Mouse (Mus musculus) neural tube, embryonic 13.5 days (tissue): ENCODE results near the gene Prkar1a. TPM values are rescaled to one million over a fixed set of nuclear protein-coding genes. Genes with fewer than 3 reads are reported as not detected.
"Not testable (repeated sequence)": the region's sequence is repeated elsewhere in the genome, so short reads cannot be mapped to it uniquely, and the experiment has no call there.

Source experiments
- ATAC-seq: fragments of 200-750 bp; cut with Nextera tagmentation; 2 replicates; pipeline ENCODE4 v1.8.0; 2017; ENCODE audit warnings: low read depth, mild to moderate bottlenecking, moderate TSS enrichment, moderate library complexity
- H3K27ac ChIP-seq: fragments of 300-500 bp; sonication (generic); replicated peaks from 2 replicates; pipeline ENCODE4 v1.5.1; 2015; ENCODE audit warnings: moderate library complexity, mild to moderate bottlenecking, inconsistent platforms
- H3K27me3 ChIP-seq: fragments of 300-500 bp; sonication (generic); 2 replicates; pipeline ENCODE4 v1.6.1; 2015; ENCODE audit warnings: mild to moderate bottlenecking, inconsistent platforms
- H3K36me3 ChIP-seq: fragments of 300-500 bp; sonication (generic); 2 replicates; pipeline ENCODE4 v1.6.1; 2015; ENCODE audit warnings: mild to moderate bottlenecking, inconsistent platforms
- H3K4me1 ChIP-seq: fragments of 300-500 bp; sonication (generic); replicated peaks from 2 replicates; pipeline ENCODE4 v1.6.1; 2015; ENCODE audit warnings: inconsistent platforms
- H3K4me2 ChIP-seq: fragments of 300-500 bp; sonication (generic); 2 replicates; pipeline ENCODE4 v1.6.1; 2015; ENCODE audit warnings: inconsistent platforms, mild to moderate bottlenecking, moderate library complexity
- H3K4me3 ChIP-seq: fragments of 300-500 bp; sonication (generic); 2 replicates; pipeline ENCODE4 v1.5.1; 2015; ENCODE audit warnings: mild to moderate bottlenecking, inconsistent platforms
- H3K9ac ChIP-seq: fragments of 300-500 bp; sonication (generic); 2 replicates; pipeline ENCODE4 v1.6.1; 2015; ENCODE audit warnings: moderate library complexity, mild to moderate bottlenecking, inconsistent platforms
- H3K9me3 ChIP-seq: fragments of 300-500 bp; sonication (generic); 2 replicates; pipeline ENCODE4 v1.6.1; 2016; ENCODE audit warnings: inconsistent platforms
- whole genome bisulfite sequencing: fragments of 180-500 bp; shearing (Covaris S2); methylation state at CpG from one replicate; pipeline ENCODE4 v1.1.7; 2015; 5-methylcytosine and 5-hydroxymethylcytosine counted together
- polyA plus RNA-seq: library from polyadenylated mRNA; unstranded; fragments of >200 nt; fragmentation: Nextera tagmentation; extraction: Ambion mirVana; gene quantifications from 2 replicates; pipeline ENCODE4 v1.2.1, GENCODE M21; 2015

Gene Prkar1a
- polyA plus RNA-seq, 1 experiment from 2014 or later = 457 TPM

- whole genome bisulfite sequencing = under 1% methylated on average over 90 of the region's 90 CpGs
- peak; percentile 96 for ATAC-seq
- Histone ChIP-seq H3K27ac (peak overlapping the region; percentile 97), H3K4me3 (peak overlapping the region; percentile 97), H3K36me3 (peaks cover 25% of the 10 kb centered on the region), H3K4me2 (peak overlapping the region; percentile 94), H3K9me3 (no peaks in the 10 kb centered on the region), H3K4me1 (peaks cover 51% of the 10 kb centered on the region), H3K9ac (peak overlapping the region; percentile 97), H3K27me3 (no peaks in the 10 kb centered on the region)
Observed at GRCm38 (mm10) chr11:109650788-109651565, 1.8 kb downstream of the Prkar1a start.

- Histone ChIP-seq H3K4me2 (peak overlapping the region; percentile 94), H3K9ac (peak overlapping the region; percentile 97), H3K27ac (peak overlapping the region; percentile 97), H3K4me3 (peak overlapping the region; percentile 97), H3K4me1 (peaks cover 55% of the 10 kb centered on the region), H3K36me3 (peaks cover 31% of the 10 kb centered on the region), H3K9me3 (no peaks in the 10 kb centered on the region), H3K27me3 (no peaks in the 10 kb centered on the region)
- WGBS = under 1% methylated on average over 21 of the region's 21 CpGs
- ATAC-seq = no peak
Observed at GRCm38 (mm10) chr11:109651566-109652024, 2.4 kb downstream of the Prkar1a start.

GRCm38 (mm10) chr11:109652505-109652904 lies 3.3 kb downstream of the Prkar1a start:
- Histone ChIP-seq H3K9me3 (no peaks in the 10 kb centered on the region), H3K27me3 (no peaks in the 10 kb centered on the region), H3K36me3 (peaks cover 38% of the 10 kb centered on the region), H3K27ac (no peak overlapping the region), H3K9ac (peak overlapping the region; percentile 97), H3K4me2 (peak overlapping the region; percentile 94), H3K4me1 (peaks cover 55% of the 10 kb centered on the region), H3K4me3 (peak overlapping the region; percentile 97)
- WGBS = 59% methylated on average over 6 of the region's 6 CpGs
- no peak for ATAC-seq

GRCm38 (mm10) chr11:109653201-109653600 lies 4.0 kb downstream of the Prkar1a start:
- Histone ChIP-seq H3K27ac (peak overlapping the region; percentile 46; the same call in 1 of the 2 replicates), H3K36me3 (peaks cover 38% of the 10 kb centered on the region), H3K4me1 (peaks cover 52% of the 10 kb centered on the region), H3K9me3 (no peaks in the 10 kb centered on the region), H3K9ac (peak overlapping the region; percentile 97), H3K4me2 (peak overlapping the region; percentile 94), H3K4me3 (peak overlapping the region; percentile 97), H3K27me3 (no peaks in the 10 kb centered on the region)
- no peak for ATAC-seq
- 73% methylated on average over 8 of the region's 8 CpGs for WGBS

- 91% methylated on average over 6 of the region's 6 CpGs for WGBS
- no peak for ATAC-seq
- Histone ChIP-seq H3K27me3 (no peaks in the 10 kb centered on the region), H3K27ac (no peak overlapping the region), H3K9ac (no peak overlapping the region), H3K4me3 (no peak overlapping the region), H3K4me2 (no peak overlapping the region), H3K36me3 (peaks cover 47% of the 10 kb centered on the region), H3K4me1 (peaks cover 38% of the 10 kb centered on the region), H3K9me3 (no peaks in the 10 kb centered on the region)
Observed at GRCm38 (mm10) chr11:109654581-109654980, 5.4 kb downstream of the Prkar1a start.

GRCm38 (mm10) chr11:109656232-109656631 lies 7.0 kb downstream of the Prkar1a start:
- no peak for ATAC-seq
- Histone ChIP-seq H3K4me2 (no peak overlapping the region), H3K27me3 (no peaks in the 10 kb centered on the region), H3K27ac (no peak overlapping the region), H3K9ac (no peak overlapping the region), H3K4me1 (peaks cover 32% of the 10 kb centered on the region), H3K4me3 (no peak overlapping the region), H3K9me3 (no peaks in the 10 kb centered on the region), H3K36me3 (peaks cover 63% of the 10 kb centered on the region)
- WGBS = 92% methylated on average over 7 of the region's 7 CpGs

GRCm38 (mm10) chr11:109660526-109660925 lies 11.3 kb downstream of the Prkar1a start:
- WGBS = 91% methylated on average over 8 of the region's 8 CpGs
- H3K4me1 ChIP-seq, H3K27me3 ChIP-seq, ATAC-seq, H3K9me3 ChIP-seq, H3K9ac ChIP-seq, H3K4me2 ChIP-seq, H3K4me3 ChIP-seq, H3K27ac ChIP-seq: not testable (repeated sequence)
- peaks cover 84% of the 10 kb centered on the region for H3K36me3 ChIP-seq

GRCm38 (mm10) chr11:109664293-109664692 lies 15.1 kb downstream of the Prkar1a start:
- peaks cover 95% of the 10 kb centered on the region for H3K36me3 ChIP-seq
- whole genome bisulfite sequencing = 89% methylated on average over 13 of the region's 13 CpGs

GRCm38 (mm10) chr11:109665424-109665823 lies 16.2 kb downstream of the Prkar1a start:
- no peaks in the 10 kb centered on the region for H3K27me3 ChIP-seq
- WGBS = 90% methylated on average over 6 of the region's 6 CpGs
- ATAC-seq = no peak
- H3K36me3 ChIP-seq = peaks cover 92% of the 10 kb centered on the region
- H3K9ac ChIP-seq = no peak overlapping the region
- H3K9me3 ChIP-seq = no peaks in the 10 kb centered on the region
- H3K27ac ChIP-seq = no peak overlapping the region
- no peak overlapping the region for H3K4me2 ChIP-seq
- H3K4me1 ChIP-seq = no peaks in the 10 kb centered on the region
- no peak overlapping the region for H3K4me3 ChIP-seq

More at GRCm38 (mm10) chr11:109664293-109664692, 15.1 kb downstream of the Prkar1a start:
- Histone ChIP-seq H3K4me2 (no peak overlapping the region), H3K9ac (no peak overlapping the region), H3K9me3 (no peaks in the 10 kb centered on the region), H3K27ac (no peak overlapping the region), H3K4me1 (no peaks in the 10 kb centered on the region), H3K4me3 (no peak overlapping the region), H3K27me3 (no peaks in the 10 kb centered on the region)
- no peak for ATAC-seq

GRCm38 (mm10) chr11:109666411-109666810 lies 17.2 kb downstream of the Prkar1a start:
- 96% methylated on average over 13 of the region's 13 CpGs for WGBS
- Histone ChIP-seq H3K4me3 (no peak overlapping the region), H3K9me3 (no peaks in the 10 kb centered on the region), H3K9ac (no peak overlapping the region), H3K4me1 (peaks cover 3% of the 10 kb centered on the region; the same call in 1 of the 2 replicates), H3K4me2 (no peak overlapping the region), H3K27ac (no peak overlapping the region), H3K27me3 (no peaks in the 10 kb centered on the region), H3K36me3 (peaks cover 85% of the 10 kb centered on the region)
- no peak for ATAC-seq

- no peak overlapping the region for H3K9ac ChIP-seq
- H3K27me3 ChIP-seq = no peaks in the 10 kb centered on the region
- H3K4me1 ChIP-seq = peaks cover 3% of the 10 kb centered on the region; the same call in 1 of the 2 replicates
- 92% methylated on average over 19 of the region's 19 CpGs for WGBS
- no peak for ATAC-seq
- H3K36me3 ChIP-seq = peaks cover 77% of the 10 kb centered on the region
- no peak overlapping the region for H3K4me3 ChIP-seq
- no peak overlapping the region for H3K27ac ChIP-seq
- H3K4me2 ChIP-seq = no peak overlapping the region
- no peaks in the 10 kb centered on the region for H3K9me3 ChIP-seq
Observed at GRCm38 (mm10) chr11:109667371-109667770, 18.2 kb downstream of the Prkar1a start.

GRCm38 (mm10) chr11:109668115-109668725 lies 19.0 kb downstream of the Prkar1a start:
- WGBS = 85% methylated on average over 8 of the region's 8 CpGs
- Histone ChIP-seq H3K4me1 (peaks cover 3% of the 10 kb centered on the region; the same call in 1 of the 2 replicates), H3K27ac (no peak overlapping the region), H3K27me3 (no peaks in the 10 kb centered on the region), H3K36me3 (peaks cover 69% of the 10 kb centered on the region), H3K4me2 (no peak overlapping the region), H3K9me3 (no peaks in the 10 kb centered on the region), H3K9ac (no peak overlapping the region), H3K4me3 (no peak overlapping the region)
- no peak for ATAC-seq
